Mouse (Mus musculus) myocyte (in vitro differentiated cells): ENCODE measurements at regions not wholly inside any gene's neighbourhood (a gene's known extent, or its start where the extent isn't known, plus 50 kb on each side); places are given as distances from the start of the nearest gene placed in this dataset.

Experiments
- H3K27me3 ChIP-seq: one replicate; pipeline ENCODE4 v1.6.1; 2011; ENCODE audit not compliant: control insufficient read depth, insufficient read depth, insufficient read length
- H3K36me3 ChIP-seq: one replicate; pipeline ENCODE4 v1.6.1; 2011; ENCODE audit not compliant: control insufficient read depth, insufficient read depth
- H3K4me2 ChIP-seq: one replicate; pipeline ENCODE4 v1.6.1; 2011; ENCODE audit warnings: low read depth, control low read depth
- H3K4me3 ChIP-seq: one replicate; pipeline ENCODE4 v1.5.1; 2011; ENCODE audit warnings: mild to moderate bottlenecking, control low read depth, moderate library complexity
- H3K79me2 ChIP-seq: one replicate; pipeline ENCODE4 v1.6.1; 2011; ENCODE audit not compliant: control insufficient read depth, insufficient read depth
- H3ac ChIP-seq: one replicate; pipeline ENCODE4 v1.6.1; 2011; ENCODE audit not compliant: control insufficient read depth, insufficient read length
- CEBPB ChIP-seq: IDR thresholded peaks from 2 replicates; pipeline ENCODE4 v1.6.1; 2011; ENCODE audit warnings: mild to moderate bottlenecking, moderate library complexity; ENCODE audit not compliant: poor library complexity, insufficient read depth, severe bottlenecking
- E2F4 ChIP-seq: IDR thresholded peaks from one replicate; pipeline ENCODE4 v1.6.1; 2011; ENCODE audit warnings: mild to moderate bottlenecking, control low read depth, moderate library complexity; ENCODE audit not compliant: insufficient read depth
- MAX ChIP-seq: IDR thresholded peaks from one replicate; pipeline ENCODE4 v1.6.1; 2011; ENCODE audit warnings: low read depth, mild to moderate bottlenecking, control low read depth
- MYOD1 ChIP-seq, 3 experiments: IDR thresholded peaks; one replicate each; pipeline ENCODE4 v1.6.1; 2011; ENCODE audit warnings: control low read depth in 2 of 3, low read depth in 2 of 3, mild to moderate bottlenecking in 2 of 3, moderate library complexity in 1 of 3; ENCODE audit not compliant: insufficient read length in 2 of 3, control insufficient read depth in 1 of 3
- MYOG ChIP-seq, 3 experiments: IDR thresholded peaks; one replicate each; pipeline ENCODE4 v1.6.1; 2011; ENCODE audit warnings: control low read depth in 2 of 3, low read depth in 2 of 3, mild to moderate bottlenecking in 2 of 3; ENCODE audit not compliant: insufficient read length in 2 of 3, control insufficient read depth in 1 of 3, insufficient read depth in 1 of 3
- POLR2A ChIP-seq: IDR thresholded peaks from one replicate; pipeline ENCODE4 v1.6.1; 2011; ENCODE audit warnings: low read depth, mild to moderate bottlenecking, control low read depth, moderate library complexity; ENCODE audit not compliant: insufficient read length
- POLR2AphosphoS2 ChIP-seq: IDR thresholded peaks from one replicate; pipeline ENCODE4 v1.6.1; 2011; ENCODE audit warnings: low read depth, control low read depth; ENCODE audit not compliant: insufficient read length
- REST ChIP-seq: IDR thresholded peaks from one replicate; pipeline ENCODE4 v1.6.1; 2011; ENCODE audit warnings: mild to moderate bottlenecking, control low read depth, moderate library complexity; ENCODE audit not compliant: insufficient read depth, insufficient read length
- SRF ChIP-seq: IDR thresholded peaks from one replicate; pipeline ENCODE4 v1.6.1; 2011; ENCODE audit warnings: low read depth; ENCODE audit not compliant: control insufficient read depth, insufficient read length
- TCF12 ChIP-seq: IDR thresholded peaks from one replicate; pipeline ENCODE4 v1.6.1; 2011; ENCODE audit warnings: mild to moderate bottlenecking, control low read depth; ENCODE audit not compliant: poor library complexity, insufficient read depth, severe bottlenecking
- TCF3 ChIP-seq: IDR thresholded peaks from one replicate; pipeline ENCODE4 v1.6.1; 2011; ENCODE audit warnings: low read depth, control low read depth; ENCODE audit not compliant: insufficient read length
- USF1 ChIP-seq: IDR thresholded peaks from one replicate; pipeline ENCODE4 v1.6.1; 2011; ENCODE audit warnings: low read depth, mild to moderate bottlenecking, control low read depth, moderate library complexity

GRCm38 (mm10) chr13:47532935-47533334, 410.5 kb downstream of the Rnf144b start:
- no peaks in the 10 kb centered on the region for H3K27me3 ChIP-seq
- TF ChIP-seq USF1 (no peak), SRF (no peak), POLR2AphosphoS2 (no peak), MYOD1 (IDR thresholded peaks at IDR 0.05; ENCODE audit: control insufficient read depth in 1 of 3, insufficient read length in 2 of 3, low read depth in 2 of 3) (no peak), REST (no peak), MAX (no peak), CEBPB (no peak), MYOG (IDR thresholded peaks at IDR 0.05; ENCODE audit: control insufficient read depth in 1 of 3, insufficient read depth in 1 of 3, insufficient read length in 2 of 3, low read depth in 2 of 3) (no peak), TCF3 (no peak), POLR2A (no peak), E2F4 (no peak), TCF12 (no peak)
- H3K4me3 ChIP-seq: no peak overlapping the region
- no peak overlapping the region for H3K4me2 ChIP-seq
- H3K36me3 ChIP-seq: no peaks in the 10 kb centered on the region
- no peaks in the 10 kb centered on the region for H3K79me2 ChIP-seq
- H3ac ChIP-seq: no peak overlapping the region

- Histone ChIP-seq H3K79me2 (no peaks in the 10 kb centered on the region), H3K4me3 (no peak overlapping the region), H3K4me2 (no peak overlapping the region), H3ac (no peak overlapping the region), H3K27me3 (no peaks in the 10 kb centered on the region), H3K36me3 (no peaks in the 10 kb centered on the region)
- TF ChIP-seq USF1: no peak
- TF ChIP-seq CEBPB: no peak
- TF ChIP-seq TCF12: no peak
- TF ChIP-seq TCF3: no peak
- no peak for TF ChIP-seq REST
- TF ChIP-seq MAX: no peak
- no peak for TF ChIP-seq MYOG (IDR thresholded peaks at IDR 0.05; ENCODE audit: control insufficient read depth in 1 of 3, insufficient read depth in 1 of 3, insufficient read length in 2 of 3, low read depth in 2 of 3)
- TF ChIP-seq POLR2A: no peak
- no peak for TF ChIP-seq E2F4
- TF ChIP-seq POLR2AphosphoS2: no peak
- TF ChIP-seq MYOD1 (IDR thresholded peaks at IDR 0.05; ENCODE audit: control insufficient read depth in 1 of 3, insufficient read length in 2 of 3, low read depth in 2 of 3): no peak
- no peak for TF ChIP-seq SRF
Observed at GRCm38 (mm10) chr13:47537156-47537555, 414.7 kb downstream of the Rnf144b start.

GRCm38 (mm10) chr13:47549626-47550025, 427.2 kb downstream of the Rnf144b start:
- H3K79me2 ChIP-seq: no peaks in the 10 kb centered on the region
- H3ac ChIP-seq: no peak overlapping the region
- TF ChIP-seq CEBPB (no peak), TCF12 (no peak), MYOD1 (IDR thresholded peaks at IDR 0.05; ENCODE audit: control insufficient read depth in 1 of 3, insufficient read length in 2 of 3, low read depth in 2 of 3) (no peak), MAX (no peak), MYOG (IDR thresholded peaks at IDR 0.05; ENCODE audit: control insufficient read depth in 1 of 3, insufficient read depth in 1 of 3, insufficient read length in 2 of 3, low read depth in 2 of 3) (no peak), TCF3 (no peak), E2F4 (no peak), USF1 (no peak), REST (no peak), POLR2AphosphoS2 (no peak), SRF (no peak), POLR2A (no peak)
- H3K4me3 ChIP-seq: no peak overlapping the region
- no peak overlapping the region for H3K4me2 ChIP-seq
- no peaks in the 10 kb centered on the region for H3K36me3 ChIP-seq
- peaks cover 3% of the 10 kb centered on the region for H3K27me3 ChIP-seq

GRCm38 (mm10) chr13:47552251-47552650, 429.8 kb downstream of the Rnf144b start:
- Histone ChIP-seq H3K4me3 (no peak overlapping the region), H3K79me2 (no peaks in the 10 kb centered on the region), H3K27me3 (peaks cover 7% of the 10 kb centered on the region), H3K36me3 (no peaks in the 10 kb centered on the region), H3ac (no peak overlapping the region), H3K4me2 (no peak overlapping the region)
- TF ChIP-seq TCF12 (no peak), MAX (no peak), MYOD1 (IDR thresholded peaks at IDR 0.05; ENCODE audit: control insufficient read depth in 1 of 3, insufficient read length in 2 of 3, low read depth in 2 of 3) (no peak), CEBPB (no peak), POLR2AphosphoS2 (no peak), E2F4 (no peak), MYOG (IDR thresholded peaks at IDR 0.05; ENCODE audit: control insufficient read depth in 1 of 3, insufficient read depth in 1 of 3, insufficient read length in 2 of 3, low read depth in 2 of 3) (no peak), POLR2A (no peak), SRF (no peak), REST (no peak), TCF3 (no peak), USF1 (no peak)

- H3K4me3 ChIP-seq: no peak overlapping the region
- no peaks in the 10 kb centered on the region for H3K79me2 ChIP-seq
- TF ChIP-seq E2F4: no peak
- no peak for TF ChIP-seq CEBPB
- no peak for TF ChIP-seq TCF12
- TF ChIP-seq POLR2AphosphoS2: no peak
- no peak for TF ChIP-seq POLR2A
- no peak for TF ChIP-seq REST
- no peak for TF ChIP-seq MYOG (IDR thresholded peaks at IDR 0.05; ENCODE audit: control insufficient read depth in 1 of 3, insufficient read depth in 1 of 3, insufficient read length in 2 of 3, low read depth in 2 of 3)
- no peak for TF ChIP-seq USF1
- no peak for TF ChIP-seq MAX
- TF ChIP-seq MYOD1 (IDR thresholded peaks at IDR 0.05; ENCODE audit: control insufficient read depth in 1 of 3, insufficient read length in 2 of 3, low read depth in 2 of 3): no peak
- TF ChIP-seq SRF: no peak
- no peak for TF ChIP-seq TCF3
- H3K27me3 ChIP-seq: peaks cover 7% of the 10 kb centered on the region
- H3K36me3 ChIP-seq: no peaks in the 10 kb centered on the region
- no peak overlapping the region for H3K4me2 ChIP-seq
- H3ac ChIP-seq: no peak overlapping the region
Observed at GRCm38 (mm10) chr13:47554198-47554597, 431.7 kb downstream of the Rnf144b start.
